Mouse (Mus musculus) megakaryocyte, adult 5-6 weeks (primary cell): ENCODE data around the gene Gtf2h3. TPM values are rescaled to one million over a fixed set of nuclear protein-coding genes. Genes with fewer than 3 reads are reported as not detected.
"Not testable (repeated sequence)": the region's sequence is repeated elsewhere in the genome, so short reads cannot be mapped to it uniquely, and the experiment has no call there.

Experiments used
- ATAC-seq: 2 replicates; pipeline ENCODE4 v1.8.0; 2016; ENCODE audit warnings: mild to moderate bottlenecking, inconsistent platforms; ENCODE audit not compliant: poor library complexity, severe bottlenecking
- total RNA-seq, 2 experiments: library from RNA; stranded (forward) in 1 of 2; stranded (reverse) in 1 of 2; fragments of 153-499, 151-499 nt in 1 of 2; fragments of 221-1000, 200-1000 nt in 1 of 2; gene quantifications; 2 replicates each; pipeline versions ENCODE4 v1.2.3 to v1.2.4; 2015 to 2017

The Gtf2h3 gene
- 8.0 and 8.6 TPM in 2 replicates for total RNA-seq (2015)
- total RNA-seq (2017): 11.6 and 20.7 TPM in 2 replicates

GRCm38 (mm10) chr5:124578633-124579317, at the start of gene Gtf2h3, which contains the start of gene Eif2b1:
Gtf2h3 (plus strand) TSS chr5:124579140.
Eif2b1 (minus strand) TSS chr5:124579131.
- ATAC-seq: peak; percentile 97

- no peak for ATAC-seq
Observed at GRCm38 (mm10) chr5:124529191-124529651, 49.7 kb upstream of the Gtf2h3 start.

DNA sequence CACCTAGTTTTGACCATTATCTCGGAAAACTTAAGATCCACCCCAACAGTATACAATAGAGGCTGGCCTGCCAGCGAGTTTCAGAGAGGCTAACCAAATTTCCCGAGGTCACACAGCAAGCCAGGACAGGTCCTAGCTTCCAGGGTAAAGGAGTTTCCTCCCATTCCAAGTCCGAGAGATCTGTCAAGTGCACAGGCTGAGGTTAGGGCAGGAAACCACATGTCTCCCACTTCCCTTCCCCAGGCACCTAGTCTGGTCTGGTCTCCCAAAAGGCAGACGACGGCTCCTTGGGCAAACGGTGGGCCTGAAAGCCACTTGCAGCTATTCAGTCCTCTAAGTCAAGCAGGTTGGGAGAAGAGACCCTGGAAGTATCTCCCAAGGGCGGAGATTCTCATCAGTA, 49.2 kb upstream of the Gtf2h3 start:
- ATAC-seq: peak; percentile 60

DNA sequence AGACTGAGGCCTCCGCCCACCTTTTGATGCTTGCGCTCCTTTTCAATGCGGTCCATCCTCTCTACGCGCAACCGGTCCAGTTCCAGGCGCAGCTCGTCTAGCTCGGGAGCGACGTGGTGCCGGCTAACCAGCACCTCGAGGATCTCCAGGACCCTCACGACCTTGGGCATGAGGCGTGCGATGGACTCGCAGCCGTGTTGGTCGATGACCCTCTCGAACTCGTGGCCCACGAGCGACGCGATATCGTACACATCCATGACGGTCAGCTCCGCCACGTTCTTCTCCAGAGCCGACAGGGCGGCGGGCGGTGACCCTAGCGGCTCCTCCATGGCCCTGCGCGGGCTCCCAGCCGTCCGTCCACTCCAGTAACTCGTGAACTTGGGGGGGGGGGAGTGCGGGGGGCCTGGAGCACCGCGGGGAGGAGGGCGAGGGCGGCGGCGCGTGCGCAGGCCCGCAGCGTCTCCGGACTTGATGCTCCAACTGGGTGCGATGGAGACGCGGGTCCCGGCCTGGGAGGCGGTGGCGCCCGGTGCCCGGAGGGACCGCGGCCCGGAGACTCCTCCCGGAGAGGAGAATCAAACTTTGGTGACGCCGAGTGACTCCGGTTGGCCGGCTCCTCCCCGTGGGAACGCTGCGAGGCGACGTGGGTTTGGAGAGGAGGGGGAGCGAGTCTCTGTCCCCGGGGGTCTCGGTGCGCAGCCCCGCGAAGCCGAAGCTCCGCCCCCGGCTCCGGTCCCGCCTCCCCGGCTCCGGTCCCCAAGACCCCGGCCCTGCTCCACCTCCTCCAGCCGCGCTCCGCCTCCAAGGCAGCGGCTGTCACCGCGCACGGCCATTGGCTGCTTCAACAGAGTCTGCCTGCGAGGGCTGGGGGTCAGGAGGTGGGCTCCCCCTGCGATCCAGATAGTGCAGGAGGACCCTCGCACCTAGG, 48.0 kb upstream of the Gtf2h3 start, which contains the start of gene Rilpl1:
Rilpl1 (minus strand) TSS at position 737 of the 928 bp plus-strand sequence.
- ATAC-seq: peak; percentile 56

DNA sequence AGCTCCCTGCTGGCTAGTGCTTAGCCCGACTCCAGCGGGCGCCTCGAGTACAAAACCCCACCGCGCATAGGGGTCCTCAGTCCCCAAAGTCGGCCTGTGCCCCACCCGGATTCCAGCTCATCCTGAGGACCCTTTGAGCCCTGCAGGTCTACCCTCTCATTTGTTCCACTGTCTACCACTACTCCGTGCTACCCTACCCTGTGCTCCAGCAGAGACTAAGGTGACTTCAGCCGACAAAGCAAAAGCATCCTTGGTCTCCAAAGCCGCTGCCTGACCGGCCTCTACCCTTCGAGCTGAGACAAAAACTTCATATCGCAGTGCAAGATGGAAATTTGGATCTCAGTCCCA, 47.4 kb upstream of the Gtf2h3 start:
- no peak for ATAC-seq

GRCm38 (mm10) chr5:124532451-124532850, 46.5 kb upstream of the Gtf2h3 start:
- ATAC-seq: no peak

- no peak for ATAC-seq
Observed at GRCm38 (mm10) chr5:124535016-124535415, 43.9 kb upstream of the Gtf2h3 start.

DNA sequence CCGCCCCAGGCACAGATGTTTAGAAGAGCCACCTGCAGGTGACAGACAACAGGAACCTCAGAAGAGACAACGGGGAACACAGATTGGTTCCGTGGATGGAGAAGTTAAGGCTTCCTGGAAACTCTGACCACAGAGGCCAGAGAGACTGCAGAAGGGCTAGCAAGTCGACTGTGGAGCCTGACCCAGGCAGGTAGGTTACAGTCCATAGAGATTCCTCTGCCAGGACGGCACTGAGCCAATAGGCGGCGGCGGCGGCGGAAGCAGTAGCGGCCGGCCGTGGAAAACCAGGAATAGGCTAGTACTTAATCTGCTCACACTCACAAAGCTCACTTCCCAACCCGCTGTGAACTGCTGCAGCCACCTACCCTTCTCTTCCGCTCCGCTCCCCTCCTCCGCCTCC, 42.2 kb upstream of the Gtf2h3 start:
- ATAC-seq: peak; percentile 43

DNA sequence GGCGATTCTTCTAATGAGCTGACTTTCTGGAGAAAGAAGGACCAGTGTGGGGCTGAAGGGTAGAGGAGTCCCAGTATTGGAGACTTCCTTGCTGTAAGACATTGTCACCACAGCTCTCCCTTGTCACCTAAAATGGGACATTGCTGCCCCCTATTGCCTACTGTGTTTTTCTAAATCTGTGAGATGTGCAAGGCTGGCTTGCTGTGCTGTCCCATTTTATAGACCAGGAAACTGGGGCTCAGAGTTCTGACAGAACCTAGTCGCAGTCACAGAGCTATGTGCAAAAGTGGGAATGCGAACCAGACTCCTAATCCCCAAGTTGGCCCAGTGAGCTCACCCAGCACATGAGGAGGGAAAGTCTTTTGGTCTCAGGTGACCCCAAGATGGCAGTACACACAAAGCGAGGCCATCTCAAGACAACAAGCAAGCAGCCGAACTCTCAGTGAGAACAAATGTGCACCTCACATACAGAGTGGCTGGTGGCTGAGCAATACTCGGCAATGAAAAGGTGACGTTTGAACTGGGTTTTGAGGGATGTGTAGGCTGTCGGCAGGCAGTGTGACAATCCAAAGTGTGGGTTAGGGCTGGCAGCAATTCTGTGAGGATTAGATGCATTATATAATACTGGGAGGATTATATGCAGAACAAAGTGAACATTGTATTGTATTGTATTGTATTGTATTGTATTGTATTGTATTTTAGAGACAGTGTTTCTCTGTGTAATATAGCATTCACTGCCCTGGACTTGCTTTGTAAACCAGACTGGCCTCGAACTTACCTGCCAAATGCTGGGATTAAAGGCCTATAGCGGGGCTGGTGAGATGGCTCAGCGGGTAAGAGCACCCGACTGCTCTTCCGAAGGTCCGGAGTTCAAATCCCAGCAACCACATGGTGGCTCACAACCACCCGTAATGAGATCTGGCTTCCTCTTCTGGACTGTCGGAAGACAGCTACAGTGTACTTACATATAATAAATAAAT, 39.8 kb upstream of the Gtf2h3 start:
- ATAC-seq: peak; percentile 34

DNA sequence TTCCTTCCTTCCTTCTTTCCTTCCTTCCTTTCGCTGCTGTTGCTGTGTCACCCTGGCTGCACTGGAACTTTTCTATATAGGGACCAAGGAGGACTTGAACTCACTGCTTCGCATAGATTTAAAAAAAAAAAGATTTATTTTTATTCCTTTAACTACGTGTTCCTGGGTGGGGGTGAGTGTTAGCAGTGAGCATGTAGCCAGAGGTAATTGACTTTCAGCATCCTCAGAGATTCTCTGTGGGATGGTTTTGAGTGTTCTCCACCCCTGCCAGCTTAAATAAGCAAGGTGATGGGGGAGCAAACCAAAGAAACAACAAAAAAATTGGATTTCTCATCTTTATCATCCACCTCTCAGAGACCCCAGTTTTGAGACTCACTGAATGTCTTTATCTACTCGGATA, 39.0 kb upstream of the Gtf2h3 start:
- ATAC-seq: no peak

DNA sequence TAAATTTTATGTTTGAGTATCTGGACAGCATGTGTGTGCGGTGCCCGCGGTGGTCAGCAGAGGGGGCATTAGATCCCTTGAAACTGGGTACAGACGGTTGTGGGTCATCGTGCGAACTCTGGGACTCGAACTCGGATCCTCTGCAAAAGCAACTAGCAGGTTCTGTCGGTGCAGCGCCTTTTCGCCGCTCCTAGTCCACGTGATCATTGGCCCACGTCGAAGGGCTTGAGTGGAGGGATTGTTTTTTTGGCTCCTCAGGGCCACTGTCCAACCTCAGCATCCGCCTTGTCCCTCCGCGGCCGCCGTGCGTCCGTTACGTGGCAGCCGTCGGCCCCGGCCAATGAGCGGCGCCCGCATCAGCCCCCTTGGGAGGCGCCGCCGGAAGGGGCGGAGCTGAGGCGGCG, 38.6 kb upstream of the Gtf2h3 start, which contains the start of gene Tmed2:
Tmed2 (plus strand) TSS at position 313 of the 404 bp plus-strand sequence.
- peak; percentile 94 for ATAC-seq

- peak; percentile 36 for ATAC-seq
Observed at GRCm38 (mm10) chr5:124540905-124541601, 37.9 kb upstream of the Gtf2h3 start.

DNA sequence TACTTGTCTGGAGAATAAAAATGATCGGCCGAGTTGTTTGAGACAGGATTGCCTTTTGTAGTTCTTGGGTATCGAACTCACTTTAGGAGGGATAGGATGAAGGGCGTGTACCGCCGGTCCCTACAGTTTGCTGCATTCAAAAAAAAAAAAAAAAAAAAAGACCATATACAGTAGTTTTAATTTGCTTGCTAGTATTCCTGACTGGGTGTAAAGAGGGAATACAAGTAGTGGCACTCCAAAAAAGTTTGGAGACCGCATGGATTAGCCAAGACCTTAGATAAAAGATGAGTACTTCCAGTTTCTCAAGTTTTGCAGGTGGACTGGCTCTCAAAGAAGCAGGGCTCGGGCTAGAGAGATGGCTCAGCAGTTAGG, 37.4 kb upstream of the Gtf2h3 start:
- no peak for ATAC-seq

- not testable (repeated sequence) for ATAC-seq
Observed at GRCm38 (mm10) chr5:124550737-124551136, 28.2 kb upstream of the Gtf2h3 start.

GRCm38 (mm10) chr5:124551349-124552093, 27.4 kb upstream of the Gtf2h3 start:
- not testable (repeated sequence) for ATAC-seq

DNA sequence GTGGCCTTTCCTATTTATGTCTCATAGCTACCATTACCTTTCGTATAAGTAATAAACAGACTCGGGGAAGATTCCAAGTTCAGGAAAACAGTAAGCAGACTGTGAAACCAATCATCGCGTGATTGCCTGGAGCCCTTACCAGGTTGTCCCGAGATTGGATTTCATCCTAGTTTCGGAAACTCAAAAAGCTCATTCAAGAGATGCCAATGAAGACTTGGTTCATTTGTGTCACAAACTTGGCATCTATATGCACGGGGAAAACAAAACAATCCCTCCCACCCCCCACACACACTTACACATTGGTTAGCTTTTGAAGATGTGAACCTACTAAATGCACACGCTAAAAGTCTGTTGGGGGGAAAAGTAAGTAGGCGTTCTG, 26.9 kb upstream of the Gtf2h3 start:
- ATAC-seq: no peak

DNA sequence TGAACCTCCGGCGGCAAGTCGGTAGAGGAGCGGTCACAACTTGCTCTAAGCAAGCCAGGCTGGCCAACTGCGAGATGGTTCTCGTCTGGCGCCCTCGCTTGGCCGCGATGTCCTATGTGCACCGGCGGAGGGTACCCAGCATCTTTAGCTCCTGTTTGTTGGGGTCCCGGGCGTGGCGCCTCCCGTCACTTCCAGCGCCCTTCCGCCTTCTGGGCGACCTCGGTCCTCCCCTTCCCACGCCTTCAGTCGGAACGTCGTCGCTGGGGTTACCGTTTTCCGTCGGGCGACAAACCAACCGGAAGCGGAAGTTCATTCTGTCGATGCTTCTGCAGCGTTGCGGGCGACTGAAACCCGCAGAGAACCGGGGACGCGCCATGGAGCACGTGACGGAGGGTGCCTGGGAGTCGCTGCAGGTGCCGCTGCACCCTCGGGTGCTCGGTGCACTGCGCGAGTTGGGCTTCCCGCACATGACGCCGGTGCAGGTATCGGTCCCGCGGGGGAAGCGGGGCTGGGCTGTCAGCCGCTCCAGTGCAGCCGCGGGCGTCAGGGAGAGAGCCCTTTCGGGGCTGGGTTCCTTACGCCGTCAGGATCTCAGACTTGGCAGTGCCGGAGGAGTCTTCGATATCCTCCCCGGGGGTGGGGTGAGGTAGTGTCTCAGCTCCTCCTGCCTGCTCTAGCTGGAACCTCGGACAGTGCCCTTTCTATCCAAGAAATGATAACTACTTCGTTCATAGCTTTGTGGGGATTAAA, 26.2 kb upstream of the Gtf2h3 start, which contains the start of gene Ddx55:
Ddx55 (plus strand) TSS at position 307 of the 750 bp plus-strand sequence.
- peak; percentile 98 for ATAC-seq

- no peak for ATAC-seq
Observed at GRCm38 (mm10) chr5:124553607-124554006, 25.3 kb upstream of the Gtf2h3 start.
